In genomic region chr7:45211851-45212251, GRCm38 (mm10) we compare ENCODE assay signal across 8 mouse cellular contexts. TPM values are rescaled to one million over a fixed set of nuclear protein-coding genes. Genes with fewer than 3 reads are reported as not detected.
A peak's percentile ranks its signal among the peaks of the same experiment; 100 is the strongest.
DNase-seq lines count a peak whose midpoint lies in the region; ATAC-seq lines count a peak whose summit lies in the region.

Gene Dkkl1, minus strand, starts transcription at chr7:45212147.

- WGBS in lung, embryonic 15.5 days: 5% methylated on average over 17 of the region's 17 CpGs
- WGBS in midbrain, embryonic 13.5 days: 7% methylated on average over 17 of the region's 17 CpGs

- H3K36me3 ChIP-seq in lung, embryonic 15.5 days: no peaks in the 10 kb centered on the region
- no peaks in the 10 kb centered on the region for H3K36me3 ChIP-seq in midbrain, embryonic 13.5 days

- peak within 1 kb of the TSS; percentile 6; the same call in 1 of the 2 replicates for H3K4me3 ChIP-seq in lung, embryonic 15.5 days
- H3K4me3 ChIP-seq in midbrain, embryonic 13.5 days (replicated peaks): no peak within 1 kb of the TSS

- no peak within 1 kb of the TSS for H3K27ac ChIP-seq in lung, embryonic 15.5 days
- H3K27ac ChIP-seq in midbrain, embryonic 13.5 days: no peak within 1 kb of the TSS

- ATAC-seq in lung, embryonic 15.5 days (ENCODE audit: borderline replicate concordance, extremely low read depth, low FRiP score, low TSS enrichment): no peak
- no peak for ATAC-seq in midbrain, embryonic 13.5 days

- H3K27me3 ChIP-seq in lung, embryonic 15.5 days: peaks cover 35% of the 10 kb centered on the region
- H3K27me3 ChIP-seq in midbrain, embryonic 13.5 days: peaks cover 33% of the 10 kb centered on the region

- H3K9me3 ChIP-seq in lung, embryonic 15.5 days: no peaks in the 10 kb centered on the region
- no peaks in the 10 kb centered on the region for H3K9me3 ChIP-seq in midbrain, embryonic 13.5 days

- no peak within 1 kb of the TSS for H3K9ac ChIP-seq in lung, embryonic 15.5 days
- no peak within 1 kb of the TSS for H3K9ac ChIP-seq in midbrain, embryonic 13.5 days (replicated peaks)

- peaks cover 18% of the 10 kb centered on the region for H3K4me1 ChIP-seq in lung, embryonic 15.5 days
- peaks cover 16% of the 10 kb centered on the region for H3K4me1 ChIP-seq in midbrain, embryonic 13.5 days (replicated peaks)

- DNase-seq in lung, postnatal 36 days: no peak
- peak; percentile 57 for DNase-seq in c-Kit-positive CD71-negative TER-119-negative erythroid progenitor cells, embryonic 14.5 days (ENCODE audit: low read depth)
- peak; percentile 71 for DNase-seq in induced T-regulatory cell, adult 2 months (ENCODE audit: low read depth)
- DNase-seq in cerebellum, adult 18-20 months: no peak
- DNase-seq in cerebellum, adult 9-11 months: no peak
- no peak for DNase-seq in ovary, postnatal 14 days (ENCODE audit: low spot score)

- H3K4me2 ChIP-seq in lung, embryonic 15.5 days: peak within 1 kb of the TSS; percentile 31
- peak within 1 kb of the TSS; percentile 29 for H3K4me2 ChIP-seq in midbrain, embryonic 13.5 days (replicated peaks)

RNA-seq across cellular contexts. Expression of gene Dkkl1, which starts in this region (rescaled TPM):
- 0.54 and 1.1 TPM in 2 replicates for polyA plus RNA-seq in lung, embryonic 15.5 days (2015; fragmentation: Nextera tagmentation; extraction: Ambion mirVana)
- 1.5 and 1.6 TPM in 2 replicates for polyA plus RNA-seq in midbrain, embryonic 13.5 days (2015; fragmentation: Nextera tagmentation; extraction: Ambion mirVana)

Comparison
In these comparisons a context has a peak if more than half of its experiments do, and no peak if none do; other contexts are left out.
1. DNase-seq: peak in c-Kit-positive CD71-negative TER-119-negative erythroid progenitor cells, embryonic 14.5 days (single experiment) and induced T-regulatory cell, adult 2 months (single experiment); none in lung, postnatal 36 days (single experiment), cerebellum, adult 18-20 months (0 of 2), cerebellum, adult 9-11 months (single experiment) and ovary, postnatal 14 days (single experiment).